Mouse (Mus musculus) E14TG2a.4 (cell line): ENCODE measurements around the gene Fgfr1op2.

Experiments used
- CTCF ChIP-seq: conservative IDR thresholded peaks from 2 replicates; pipeline ENCODE4 v1.5.1; 2014; ENCODE audit warnings: low read length
- NANOG ChIP-seq: IDR thresholded peaks from 2 replicates; pipeline ENCODE4 v1.6.1; 2014; ENCODE audit warnings: borderline replicate concordance, low read length, mixed read lengths
- POU5F1 ChIP-seq: IDR thresholded peaks from 2 replicates; pipeline ENCODE4 v1.6.1; 2014; ENCODE audit warnings: low read length, borderline replicate concordance

DNA sequence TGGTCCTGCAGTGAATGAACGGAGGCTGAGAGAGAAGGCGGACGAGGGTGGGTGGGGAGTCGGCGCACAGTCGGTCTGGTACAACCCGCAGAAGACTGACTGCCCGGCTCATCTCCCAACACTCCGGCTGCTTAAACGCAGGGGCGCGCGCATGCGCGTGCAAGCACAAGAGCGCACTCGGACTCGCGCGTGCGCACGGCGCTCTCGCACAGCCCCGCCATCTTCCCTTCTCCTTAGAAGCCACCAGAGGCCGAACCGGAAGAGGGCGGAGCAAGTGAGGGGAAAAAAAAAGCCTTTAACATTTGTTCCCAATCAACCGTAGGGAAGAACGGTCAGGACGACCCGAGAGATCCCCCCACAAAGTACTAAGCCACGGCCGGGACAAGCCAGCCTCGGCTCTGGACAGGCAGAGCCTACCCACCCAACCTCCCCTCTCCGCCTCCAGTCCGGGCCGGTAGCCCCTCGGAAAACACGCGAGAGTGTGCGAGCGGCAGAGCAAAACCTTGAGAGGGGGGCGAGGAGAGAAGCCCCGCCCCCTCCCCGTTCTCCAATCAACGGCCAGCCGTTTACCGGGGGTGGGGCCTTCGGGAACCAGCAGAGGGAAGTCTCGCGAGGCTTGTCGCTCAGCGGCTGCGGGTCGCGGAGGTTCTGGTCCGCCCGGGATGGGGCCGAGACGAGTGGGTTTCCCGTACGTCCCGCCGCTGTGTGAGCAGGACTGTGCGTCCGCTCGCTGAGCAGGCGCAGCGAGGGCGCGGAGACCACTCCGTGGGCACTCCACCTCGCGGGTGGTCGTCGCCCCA is 507 bp downstream of the Fgfr1op2 start, which contains the start of gene Ints13:
- TF ChIP-seq CTCF (no peak), NANOG (no peak), POU5F1 (no peak)
